Mouse (Mus musculus): ENCODE measurements around the gene Exog. TPM values are rescaled to one million over a fixed set of nuclear protein-coding genes. Genes with fewer than 3 reads are reported as not detected.

Exog gene
- polyA plus RNA-seq (2015; fragmentation: Nextera tagmentation; extraction: Ambion mirVana), result 3.4 and 4.6 TPM in 2 replicates

GRCm38 (mm10) chr9:119444738-119445429 is at the start of gene Exog:
Gene Exog (plus strand): TSS chr9:119444943.

GRCm38 (mm10) chr9:119401801-119402214 is 42.9 kb upstream of the Exog start, which contains the start of gene Acvr2b:
Gene Acvr2b (plus strand): TSS chr9:119402118.

Other genes with a start within 250 kb of the Exog start
- not detected in 2 replicates for gene Slc22a13, start 235.8 kb upstream of the Exog start, polyA plus RNA-seq (2015; fragmentation: Nextera tagmentation; extraction: Ambion mirVana)
- gene Oxsr1, start 122.5 kb upstream of the Exog start, polyA plus RNA-seq (2015; fragmentation: Nextera tagmentation; extraction: Ambion mirVana), result 7.4 and 8.1 TPM in 2 replicates
- 69.8 and 81.8 TPM in 2 replicates for gene Acaa1a, start 105.3 kb upstream of the Exog start, polyA plus RNA-seq (2015; fragmentation: Nextera tagmentation; extraction: Ambion mirVana)
- gene Myd88, start 103.5 kb upstream of the Exog start, polyA plus RNA-seq (2015; fragmentation: Nextera tagmentation; extraction: Ambion mirVana), result 15.0 and 22.0 TPM in 2 replicates
- 0.55 and 0.74 TPM in 2 replicates for gene Xylb, start 87.6 kb upstream of the Exog start, polyA plus RNA-seq (2015; fragmentation: Nextera tagmentation; extraction: Ambion mirVana)
- 0.06 and 0.10 TPM in 2 replicates for gene Slc22a14, start 79.4 kb upstream of the Exog start, polyA plus RNA-seq (2015; fragmentation: Nextera tagmentation; extraction: Ambion mirVana)
- gene Acvr2b, start 42.8 kb upstream of the Exog start, polyA plus RNA-seq (2015; fragmentation: Nextera tagmentation; extraction: Ambion mirVana), result 17.0 and 21.7 TPM in 2 replicates
- gene Scn5a, start 134.1 kb downstream of the Exog start, polyA plus RNA-seq (2015; fragmentation: Nextera tagmentation; extraction: Ambion mirVana), result 1.2 and 3.3 TPM in 2 replicates

Measured in skeletal muscle tissue, postnatal 0 days (tissue).